Mouse (Mus musculus) MN1 (cell line): ENCODE measurements around the gene Mettl18.

Experiments used
- DNase-seq: peaks from one replicate; pipeline ENCODE4 v3.0.0-alpha.2; 2016; ENCODE audit warnings: low spot score

Gene Mettl18

GRCm38 (mm10) chr1:164043549-164043948 lies 48.9 kb downstream of the Mettl18 start:
- no peak for DNase-seq
